Mouse (Mus musculus): Measurements from ENCODE around the gene Ubr4. TPM values are rescaled to one million over a fixed set of nuclear protein-coding genes. Genes with fewer than 3 reads are reported as not detected.

Gene Ubr4
- polyA plus RNA-seq, 1 experiment from 2014 or later, result 87.7 TPM

DNA sequence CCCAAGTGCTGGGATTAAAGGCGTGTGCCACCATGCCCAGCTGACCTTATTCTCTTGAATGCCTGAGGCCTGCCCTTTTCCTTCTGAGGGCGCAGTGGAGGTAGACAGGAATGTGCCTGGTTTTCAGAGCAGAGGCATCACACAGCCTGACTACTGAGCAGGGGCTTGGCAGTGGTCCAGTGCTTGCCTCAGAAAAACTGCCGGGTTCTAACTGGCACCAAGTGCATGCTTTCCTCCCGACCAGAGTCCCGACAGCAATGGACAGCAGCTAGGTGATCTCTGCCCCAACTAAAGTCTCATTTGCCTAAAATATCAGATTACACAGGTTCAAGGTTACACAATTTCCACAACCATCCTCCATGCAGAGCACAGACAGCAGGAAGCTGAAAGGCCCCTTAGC, 8.7 kb upstream of the Ubr4 start:
- no peak overlapping the region for H3K4me3 ChIP-seq (replicated peaks; ENCODE audit: low read length)
- no peaks in the 10 kb centered on the region for H3K27me3 ChIP-seq (replicated peaks; ENCODE audit: control insufficient read depth, insufficient read depth, low read length)
- H3K9me3 ChIP-seq (ENCODE audit: control insufficient read depth, low read length), result no peaks in the 10 kb centered on the region
- ATAC-seq, result no peak
- WGBS, result 41% methylated on average over 5 of the region's 5 CpGs
- no peak overlapping the region for H3K4me2 ChIP-seq (ENCODE audit: low read length)
- H3K9ac ChIP-seq (replicated peaks; ENCODE audit: low read depth, low read length), result no peak overlapping the region
- peaks cover 10% of the 10 kb centered on the region for H3K36me3 ChIP-seq (ENCODE audit: control insufficient read depth, insufficient read depth)
- no peak overlapping the region for H3K27ac ChIP-seq (ENCODE audit: low read length)
- H3K4me1 ChIP-seq (replicated peaks; ENCODE audit: control insufficient read depth, insufficient read depth, low read length), result no peaks in the 10 kb centered on the region

DNA sequence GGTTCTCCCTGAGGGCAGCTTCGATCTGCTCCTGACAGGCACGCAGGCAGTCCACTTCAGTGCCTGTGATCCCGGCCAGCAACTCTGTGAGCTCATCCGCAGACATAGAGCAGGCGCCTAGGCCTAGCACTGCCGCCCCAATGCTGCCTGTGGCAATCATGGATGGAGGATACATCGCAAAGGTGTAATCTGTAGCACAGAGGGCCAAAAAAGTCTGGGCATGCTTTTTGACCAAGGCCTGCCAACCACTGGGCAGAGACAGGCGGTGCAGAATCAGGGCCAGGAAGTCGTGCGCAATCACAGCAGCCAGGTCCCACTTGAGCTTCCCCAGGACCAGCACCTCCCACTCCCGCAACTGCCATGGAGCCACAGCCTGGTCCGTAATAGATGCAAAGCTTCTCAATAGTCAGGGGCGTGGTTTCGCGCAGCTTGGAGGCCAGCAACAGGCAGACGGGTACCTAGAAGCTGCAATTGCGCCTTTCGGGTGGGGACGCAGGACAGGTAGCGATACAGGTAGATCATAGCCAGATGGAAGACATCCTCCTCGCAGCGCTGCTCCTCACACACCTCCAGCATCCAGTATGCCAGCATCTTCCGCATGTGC, 6.9 kb upstream of the Ubr4 start:
- Histone ChIP-seq H3K27ac (ENCODE audit: low read length) (no peak overlapping the region), H3K9me3 (ENCODE audit: control insufficient read depth, low read length) (no peaks in the 10 kb centered on the region), H3K36me3 (ENCODE audit: control insufficient read depth, insufficient read depth) (peaks cover 10% of the 10 kb centered on the region), H3K4me3 (replicated peaks; ENCODE audit: low read length) (no peak overlapping the region), H3K27me3 (replicated peaks; ENCODE audit: control insufficient read depth, insufficient read depth, low read length) (no peaks in the 10 kb centered on the region), H3K4me1 (replicated peaks; ENCODE audit: control insufficient read depth, insufficient read depth, low read length) (peaks cover under 1% of the 10 kb centered on the region), H3K9ac (replicated peaks; ENCODE audit: low read depth, low read length) (no peak overlapping the region), H3K4me2 (ENCODE audit: low read length) (no peak overlapping the region)
- 68% methylated on average over 23 of the region's 23 CpGs for whole genome bisulfite sequencing
- ATAC-seq, result no peak

DNA sequence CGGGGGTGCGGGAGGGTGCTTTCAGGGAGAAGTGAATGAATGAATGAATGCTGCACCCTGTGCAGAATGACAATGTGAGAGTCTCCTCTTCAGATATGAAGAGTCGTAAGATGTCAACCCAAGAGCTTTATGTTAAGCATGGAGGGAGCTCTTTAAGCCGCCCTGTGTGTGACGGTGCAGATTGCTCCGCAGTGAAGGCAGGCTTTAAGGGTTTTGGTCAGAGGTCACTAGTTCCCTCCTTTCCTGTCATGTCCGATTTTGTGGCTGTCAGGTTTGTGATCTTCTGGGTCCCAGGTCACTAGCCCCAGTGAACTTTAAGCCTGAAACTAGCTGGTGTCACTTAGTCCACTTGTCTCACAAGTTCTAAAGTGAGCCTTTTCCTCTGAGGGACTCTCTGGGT, 423 bp downstream of the Ubr4 start:
- peak overlapping the region; percentile 96 for H3K27ac ChIP-seq (ENCODE audit: low read length)
- H3K36me3 ChIP-seq (ENCODE audit: control insufficient read depth, insufficient read depth), result peaks cover 17% of the 10 kb centered on the region
- H3K4me2 ChIP-seq (ENCODE audit: low read length), result peak overlapping the region; percentile 99
- H3K4me3 ChIP-seq (replicated peaks; ENCODE audit: low read length), result peak overlapping the region; percentile 91
- peak overlapping the region; percentile 90 for H3K9ac ChIP-seq (replicated peaks; ENCODE audit: low read depth, low read length)
- ATAC-seq, result no peak; the same call in 1 of the 2 replicates
- WGBS, result under 1% methylated on average over 7 of the region's 7 CpGs
- H3K9me3 ChIP-seq (ENCODE audit: control insufficient read depth, low read length), result no peaks in the 10 kb centered on the region
- H3K27me3 ChIP-seq (replicated peaks; ENCODE audit: control insufficient read depth, insufficient read depth, low read length), result no peaks in the 10 kb centered on the region
- peaks cover 17% of the 10 kb centered on the region for H3K4me1 ChIP-seq (replicated peaks; ENCODE audit: control insufficient read depth, insufficient read depth, low read length)

DNA sequence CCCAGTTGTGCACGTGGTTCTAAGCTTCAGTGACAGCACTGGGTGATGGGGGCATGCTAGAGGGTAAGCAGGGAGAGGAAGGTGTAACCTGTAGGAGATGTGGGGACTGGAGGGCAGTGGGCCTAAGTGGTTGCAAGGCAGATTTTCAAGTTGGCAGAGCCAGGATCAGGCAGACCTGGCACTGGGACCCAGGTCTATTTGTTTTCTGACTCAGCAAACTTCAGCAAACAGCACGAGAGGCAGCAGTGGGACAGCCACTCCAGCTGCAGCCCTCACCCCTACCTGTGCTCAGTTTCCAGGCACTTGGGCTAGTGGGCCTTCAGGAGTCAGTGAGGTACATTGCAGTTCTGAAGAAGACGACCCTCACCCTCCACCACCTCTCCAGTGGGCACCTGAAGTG, 4.8 kb downstream of the Ubr4 start:
- ATAC-seq, result no peak
- no peaks in the 10 kb centered on the region for H3K9me3 ChIP-seq (ENCODE audit: control insufficient read depth, low read length)
- no peaks in the 10 kb centered on the region for H3K27me3 ChIP-seq (replicated peaks; ENCODE audit: control insufficient read depth, insufficient read depth, low read length)
- no peak overlapping the region for H3K9ac ChIP-seq (replicated peaks; ENCODE audit: low read depth, low read length)
- H3K4me1 ChIP-seq (replicated peaks; ENCODE audit: control insufficient read depth, insufficient read depth, low read length), result peaks cover 4% of the 10 kb centered on the region
- H3K4me3 ChIP-seq (replicated peaks; ENCODE audit: low read length), result no peak overlapping the region
- no peak overlapping the region for H3K27ac ChIP-seq (ENCODE audit: low read length)
- H3K4me2 ChIP-seq (ENCODE audit: low read length), result no peak overlapping the region
- 92% methylated on average over 3 of the region's 3 CpGs for WGBS
- H3K36me3 ChIP-seq (ENCODE audit: control insufficient read depth, insufficient read depth), result peaks cover 27% of the 10 kb centered on the region; the same call in 1 of the 2 replicates

DNA sequence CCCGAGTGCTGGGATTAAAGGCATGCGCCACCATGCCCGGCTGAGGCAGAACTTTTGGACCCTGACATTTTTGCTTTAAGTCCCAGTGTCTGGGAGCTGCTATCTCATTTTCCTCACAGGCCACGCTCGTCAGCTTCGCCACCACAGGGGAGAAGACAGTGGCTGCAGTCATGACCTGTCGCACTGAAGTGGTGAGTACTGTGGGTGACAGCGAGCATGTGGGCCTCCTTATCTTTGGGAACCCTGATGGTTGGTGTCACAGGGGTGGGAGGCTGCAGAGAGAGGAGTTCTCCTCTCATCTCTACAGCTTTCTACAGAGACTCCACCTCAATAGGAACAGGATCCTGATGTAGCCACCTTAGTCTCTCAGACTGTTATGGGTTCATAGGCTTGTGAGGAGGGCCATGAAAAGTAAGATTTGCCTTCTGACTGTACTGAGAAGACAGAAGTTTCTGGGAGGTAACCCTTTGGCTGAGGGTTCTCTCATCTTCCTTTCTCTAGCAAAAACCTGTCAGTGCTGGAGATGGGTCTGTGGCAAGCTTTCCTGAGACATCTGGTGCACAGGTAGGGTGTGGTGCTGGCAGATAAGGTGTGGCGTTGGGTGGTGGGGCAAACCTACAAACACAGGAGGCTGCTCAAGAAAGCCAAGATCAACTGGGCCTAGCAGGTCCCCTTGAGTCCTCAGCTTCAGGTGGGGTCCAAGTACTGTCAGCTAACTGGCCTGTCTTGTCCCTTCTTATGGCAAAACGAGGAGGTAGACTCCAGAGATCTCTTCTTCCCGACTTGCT, 8.5 kb downstream of the Ubr4 start:
- no peak for ATAC-seq
- Histone ChIP-seq H3K4me1 (replicated peaks; ENCODE audit: control insufficient read depth, insufficient read depth, low read length) (no peaks in the 10 kb centered on the region), H3K36me3 (ENCODE audit: control insufficient read depth, insufficient read depth) (peaks cover 39% of the 10 kb centered on the region), H3K4me3 (replicated peaks; ENCODE audit: low read length) (no peak overlapping the region), H3K9me3 (ENCODE audit: control insufficient read depth, low read length) (no peaks in the 10 kb centered on the region), H3K9ac (replicated peaks; ENCODE audit: low read depth, low read length) (no peak overlapping the region), H3K4me2 (ENCODE audit: low read length) (no peak overlapping the region), H3K27me3 (replicated peaks; ENCODE audit: control insufficient read depth, insufficient read depth, low read length) (no peaks in the 10 kb centered on the region), H3K27ac (ENCODE audit: low read length) (no peak overlapping the region)
- 92% methylated on average over 11 of the region's 11 CpGs for WGBS

DNA sequence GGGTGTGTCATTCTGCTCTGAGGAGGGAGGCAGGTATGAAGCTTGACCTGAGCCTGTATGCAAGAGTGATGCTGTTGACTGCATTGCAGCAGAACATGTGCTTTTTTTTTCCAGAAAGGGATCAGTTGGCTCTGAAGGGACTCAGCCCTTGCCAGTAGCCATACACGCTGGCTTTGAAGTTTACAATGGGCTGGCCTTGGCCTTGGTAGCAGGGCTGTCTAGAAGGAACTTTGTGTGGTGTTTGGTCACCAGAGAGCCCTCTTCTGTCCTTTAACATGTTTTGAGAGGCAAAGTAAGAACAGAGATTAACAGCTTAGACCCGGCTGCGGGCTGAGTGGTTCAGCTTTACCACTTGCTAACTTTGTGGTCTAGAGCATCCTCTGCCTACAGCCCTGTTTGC, 14.9 kb downstream of the Ubr4 start:
- Histone ChIP-seq H3K27ac (ENCODE audit: low read length) (no peak overlapping the region), H3K4me1 (replicated peaks; ENCODE audit: control insufficient read depth, insufficient read depth, low read length) (no peaks in the 10 kb centered on the region), H3K27me3 (replicated peaks; ENCODE audit: control insufficient read depth, insufficient read depth, low read length) (no peaks in the 10 kb centered on the region), H3K9ac (replicated peaks; ENCODE audit: low read depth, low read length) (no peak overlapping the region), H3K4me3 (replicated peaks; ENCODE audit: low read length) (no peak overlapping the region), H3K4me2 (ENCODE audit: low read length) (no peak overlapping the region), H3K36me3 (ENCODE audit: control insufficient read depth, insufficient read depth) (peaks cover 46% of the 10 kb centered on the region), H3K9me3 (ENCODE audit: control insufficient read depth, low read length) (no peaks in the 10 kb centered on the region)
- 96% methylated on average over 3 of the region's 3 CpGs for WGBS
- no peak for ATAC-seq

DNA sequence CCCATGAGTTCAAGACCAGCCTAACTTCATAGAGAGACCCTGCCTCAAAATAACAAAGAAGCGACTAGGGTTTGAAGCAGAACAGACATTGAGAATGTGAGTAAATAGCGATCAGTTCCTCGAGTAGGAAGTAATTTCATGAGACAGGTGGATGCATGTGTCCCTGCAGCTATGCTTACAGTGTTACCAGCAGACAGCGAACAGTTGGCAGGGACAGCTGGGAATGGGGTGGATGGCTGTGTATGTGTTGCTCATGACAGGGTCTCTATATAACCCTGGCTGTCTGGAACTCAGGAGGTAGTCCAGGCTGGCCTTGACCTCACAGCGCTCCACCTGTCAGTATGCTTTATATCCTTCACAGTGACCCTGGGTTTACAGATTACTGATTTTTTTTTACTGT, 15.6 kb downstream of the Ubr4 start:
- no peak for ATAC-seq
- no peak overlapping the region for H3K4me2 ChIP-seq (ENCODE audit: low read length)
- no peak overlapping the region for H3K9ac ChIP-seq (replicated peaks; ENCODE audit: low read depth, low read length)
- H3K9me3 ChIP-seq (ENCODE audit: control insufficient read depth, low read length), result no peaks in the 10 kb centered on the region
- no peaks in the 10 kb centered on the region for H3K4me1 ChIP-seq (replicated peaks; ENCODE audit: control insufficient read depth, insufficient read depth, low read length)
- no peaks in the 10 kb centered on the region for H3K27me3 ChIP-seq (replicated peaks; ENCODE audit: control insufficient read depth, insufficient read depth, low read length)
- H3K4me3 ChIP-seq (replicated peaks; ENCODE audit: low read length), result no peak overlapping the region
- 96% methylated on average over 5 of the region's 5 CpGs for WGBS
- H3K36me3 ChIP-seq (ENCODE audit: control insufficient read depth, insufficient read depth), result peaks cover 42% of the 10 kb centered on the region
- no peak overlapping the region for H3K27ac ChIP-seq (ENCODE audit: low read length)

DNA sequence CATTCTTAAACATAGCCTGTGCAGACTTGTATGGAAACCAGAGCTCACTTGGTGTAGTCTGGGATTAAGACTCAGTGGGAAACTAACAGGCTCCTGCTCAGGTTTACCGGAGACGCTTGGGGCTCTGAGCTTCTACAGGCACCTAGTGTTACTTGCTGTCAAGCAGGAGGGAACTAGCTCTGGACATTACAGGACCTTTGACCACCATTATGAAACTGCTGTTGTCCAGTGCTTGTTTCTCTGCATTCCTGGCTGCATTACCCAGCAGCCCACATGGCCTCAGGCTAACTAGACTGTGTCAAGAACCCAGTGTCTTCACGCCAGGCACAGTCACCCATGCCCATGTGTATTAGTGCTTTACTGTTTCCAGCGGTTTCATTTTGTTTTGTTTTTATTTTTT, 20.7 kb downstream of the Ubr4 start:
- Histone ChIP-seq H3K4me3 (replicated peaks; ENCODE audit: low read length) (no peak overlapping the region), H3K4me1 (replicated peaks; ENCODE audit: control insufficient read depth, insufficient read depth, low read length) (no peaks in the 10 kb centered on the region), H3K36me3 (ENCODE audit: control insufficient read depth, insufficient read depth) (peaks cover 30% of the 10 kb centered on the region), H3K27me3 (replicated peaks; ENCODE audit: control insufficient read depth, insufficient read depth, low read length) (no peaks in the 10 kb centered on the region), H3K9me3 (ENCODE audit: control insufficient read depth, low read length) (no peaks in the 10 kb centered on the region), H3K4me2 (ENCODE audit: low read length) (no peak overlapping the region), H3K27ac (ENCODE audit: low read length) (no peak overlapping the region), H3K9ac (replicated peaks; ENCODE audit: low read depth, low read length) (no peak overlapping the region)
- WGBS, result 92% methylated on average over 4 of the region's 4 CpGs
- no peak for ATAC-seq

DNA sequence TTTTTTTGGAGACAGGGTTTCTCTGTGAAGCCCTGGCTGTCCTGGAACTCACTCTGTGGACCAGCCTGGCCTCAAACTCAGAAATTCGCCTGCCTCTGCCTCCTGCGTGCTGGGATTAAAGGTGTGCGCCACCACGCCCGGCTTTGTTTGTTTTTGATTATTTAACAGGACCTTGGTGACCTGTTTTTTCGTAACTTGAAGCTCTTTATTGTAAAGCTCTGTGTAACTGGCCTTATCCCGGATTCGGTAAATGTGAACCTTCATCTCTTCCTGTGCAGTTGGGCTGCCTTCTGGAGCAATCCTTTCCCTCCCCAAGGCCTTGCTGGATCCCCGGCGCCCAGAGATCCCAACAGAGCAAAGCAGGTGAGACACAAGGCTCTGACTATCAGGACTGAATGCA, 21.1 kb downstream of the Ubr4 start:
- 93% methylated on average over 10 of the region's 10 CpGs for WGBS
- no peaks in the 10 kb centered on the region for H3K4me1 ChIP-seq (replicated peaks; ENCODE audit: control insufficient read depth, insufficient read depth, low read length)
- H3K4me2 ChIP-seq (ENCODE audit: low read length), result no peak overlapping the region
- H3K9ac ChIP-seq (replicated peaks; ENCODE audit: low read depth, low read length), result no peak overlapping the region
- no peak overlapping the region for H3K27ac ChIP-seq (ENCODE audit: low read length)
- no peaks in the 10 kb centered on the region for H3K27me3 ChIP-seq (replicated peaks; ENCODE audit: control insufficient read depth, insufficient read depth, low read length)
- H3K36me3 ChIP-seq (ENCODE audit: control insufficient read depth, insufficient read depth), result peaks cover 28% of the 10 kb centered on the region
- H3K9me3 ChIP-seq (ENCODE audit: control insufficient read depth, low read length), result no peaks in the 10 kb centered on the region
- H3K4me3 ChIP-seq (replicated peaks; ENCODE audit: low read length), result no peak overlapping the region
- no peak for ATAC-seq
